Mouse (Mus musculus) spleen, postnatal 36 days (tissue): ENCODE data around the gene Coil.

ENCODE experiments used
- DNase-seq, 2 experiments: peaks; one replicate each; pipeline ENCODE4 v3.0.0; 2022; ENCODE audit warnings: low spot score in 2 of 2, mixed read lengths in 1 of 2

The Coil gene

GRCm38 (mm10) chr11:88970202-88970732 lies at the start of gene Coil:
Coil (plus strand) TSS chr11:88970252.
- no peak for DNase-seq

- no peak for DNase-seq
Observed at GRCm38 (mm10) chr11:88926566-88926965, 43.5 kb upstream of the Coil start.

GRCm38 (mm10) chr11:88931692-88932530 lies 38.1 kb upstream of the Coil start:
- DNase-seq: no peak

- DNase-seq: no peak
Observed at GRCm38 (mm10) chr11:88933030-88933429, 37.0 kb upstream of the Coil start.

GRCm38 (mm10) chr11:88934089-88935000 lies 35.7 kb upstream of the Coil start:
- no peak for DNase-seq

- no peak for DNase-seq
Observed at GRCm38 (mm10) chr11:88937886-88938285, 32.2 kb upstream of the Coil start.

GRCm38 (mm10) chr11:88938770-88939169 lies 31.3 kb upstream of the Coil start:
- DNase-seq: no peak

- no peak for DNase-seq
Observed at GRCm38 (mm10) chr11:88939634-88940033, 30.4 kb upstream of the Coil start.

- no peak for DNase-seq
Observed at GRCm38 (mm10) chr11:88941489-88941888, 28.6 kb upstream of the Coil start.

GRCm38 (mm10) chr11:88945971-88946585 lies 24.0 kb upstream of the Coil start:
- DNase-seq: peak in 1 of 2 experiments; percentile 19

GRCm38 (mm10) chr11:88948896-88949295 lies 21.2 kb upstream of the Coil start:
- no peak for DNase-seq

- peak; percentile 53 to 59 for DNase-seq
Observed at GRCm38 (mm10) chr11:88949802-88950639, 20.0 kb upstream of the Coil start.

- DNase-seq: no peak
Observed at GRCm38 (mm10) chr11:88950640-88951250, 19.3 kb upstream of the Coil start.

GRCm38 (mm10) chr11:88951576-88951975 lies 18.5 kb upstream of the Coil start:
- no peak for DNase-seq

- DNase-seq: no peak
Observed at GRCm38 (mm10) chr11:88952117-88952516, 17.9 kb upstream of the Coil start.

- no peak for DNase-seq
Observed at GRCm38 (mm10) chr11:88953582-88953981, 16.5 kb upstream of the Coil start.

- peak; percentile 39 to 50 for DNase-seq
Observed at GRCm38 (mm10) chr11:88954803-88955202, 15.2 kb upstream of the Coil start.

- peak; percentile 97 for DNase-seq
Observed at GRCm38 (mm10) chr11:88955217-88955969, 14.7 kb upstream of the Coil start, which contains the start of gene Scpep1. Scpep1 (minus strand) TSS chr11:88955465.

- no peak for DNase-seq
Observed at GRCm38 (mm10) chr11:88958851-88959250, 11.2 kb upstream of the Coil start.
